Mouse (Mus musculus) granulocyte monocyte progenitor cell, adult 5-6 weeks (primary cell): Measurements from ENCODE around the gene Armc2. TPM values are rescaled to one million over a fixed set of nuclear protein-coding genes. Genes with fewer than 3 reads are reported as not detected.

Experiments
- ATAC-seq: replicated peaks from 2 replicates; pipeline ENCODE4 v1.8.0; 2016; ENCODE audit warnings: mild to moderate bottlenecking, moderate TSS enrichment, inconsistent platforms; ENCODE audit not compliant: poor library complexity, severe bottlenecking
- total RNA-seq, 2 experiments: library from RNA; stranded (forward) in 1 of 2; stranded (reverse) in 1 of 2; fragments of 200-712, 200-1000 nt in 1 of 2; fragments of >200 nt in 1 of 2; fragmentation: Nextera tagmentation in 1 of 2; gene quantifications; 2 replicates each; pipeline ENCODE4 v1.2.3; 2014 to 2017

Gene Armc2
- 0.41 TPM in 1 of 2 replicates, not detected in the other for total RNA-seq (2014; fragmentation: Nextera tagmentation)
- total RNA-seq (2017): 0.73 TPM in 1 of 2 replicates, not detected in the other

- ATAC-seq: peak; percentile 92
Measured at GRCm38 (mm10) chr10:42018016-42018949, at the start of gene Armc2. Armc2 (minus strand) TSS chr10:42018442.

DNA sequence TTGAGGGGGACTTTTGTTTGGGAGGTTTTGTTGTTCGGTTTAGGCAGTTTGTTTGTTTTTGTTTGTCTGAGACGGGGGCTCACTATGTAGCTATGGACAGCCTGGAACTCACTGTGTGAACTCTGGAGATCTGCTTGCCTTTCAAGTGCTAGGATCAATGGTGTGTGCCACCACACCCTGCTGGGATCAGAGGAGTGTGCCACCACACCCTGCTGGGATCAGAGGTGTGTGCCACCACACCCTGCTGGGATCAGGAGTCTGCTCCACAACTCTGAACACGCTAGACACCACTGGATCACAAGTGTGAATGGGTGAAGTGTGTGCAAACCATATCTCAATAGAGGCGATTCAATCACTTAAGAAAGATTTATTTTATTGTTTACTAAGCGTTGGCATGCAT is 46.2 kb upstream of the Armc2 start:
- no peak for ATAC-seq

DNA sequence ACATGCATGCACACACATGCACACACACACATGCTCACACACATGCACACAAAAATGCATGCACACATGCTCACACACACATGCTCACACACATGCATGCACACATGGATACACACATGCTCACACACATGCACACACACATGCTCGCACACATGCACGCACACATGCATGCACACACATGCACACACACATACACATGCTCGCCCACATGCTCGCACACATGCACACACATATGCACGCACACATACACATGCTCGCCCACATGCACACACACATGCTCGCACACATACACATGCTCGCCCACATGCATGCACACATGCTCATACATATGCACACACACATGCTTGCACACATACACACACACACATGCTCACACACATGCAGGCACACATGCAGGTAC is 41.3 kb upstream of the Armc2 start:
- ATAC-seq: no peak

- no peak for ATAC-seq
Measured at GRCm38 (mm10) chr10:42057746-42058145, 39.5 kb upstream of the Armc2 start.

- ATAC-seq: peak; percentile 80
Measured at GRCm38 (mm10) chr10:42057231-42057601, 39.0 kb upstream of the Armc2 start.

DNA sequence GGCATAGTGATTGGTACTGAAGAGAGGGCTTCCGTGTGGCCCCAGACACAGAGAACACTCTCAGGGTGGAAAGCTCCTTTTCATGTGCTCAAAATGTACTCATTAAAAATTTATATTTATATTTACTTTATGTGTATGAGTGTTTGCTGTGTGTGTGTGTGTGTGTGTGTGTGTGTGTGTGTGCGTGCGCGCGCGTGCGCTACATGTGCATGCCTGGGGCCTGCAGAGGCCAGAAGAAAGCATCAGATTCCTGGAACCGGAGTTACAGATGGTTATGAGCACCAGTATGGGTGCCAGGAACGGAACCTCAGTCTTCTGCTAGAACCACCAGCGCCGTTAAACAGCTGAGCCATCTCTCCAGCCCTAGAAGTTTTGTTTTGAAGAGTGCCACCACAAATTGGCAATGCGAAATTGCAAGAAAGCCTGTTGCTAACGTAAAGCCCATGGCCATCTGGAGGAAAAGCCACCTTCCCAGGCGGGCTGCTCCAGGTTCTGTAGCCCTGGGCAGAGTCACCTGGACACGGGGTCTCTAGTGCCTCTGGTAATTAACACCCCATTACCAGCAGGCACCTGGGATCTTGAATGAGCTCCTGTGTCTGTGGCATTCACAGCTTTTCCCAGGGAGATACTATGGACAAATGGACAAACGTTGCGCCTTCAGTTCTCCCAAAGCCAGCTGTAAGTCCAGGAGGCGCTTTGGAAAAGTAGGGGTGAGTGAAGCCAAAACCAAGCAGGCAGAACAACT is 38.4 kb upstream of the Armc2 start:
- ATAC-seq: no peak

DNA sequence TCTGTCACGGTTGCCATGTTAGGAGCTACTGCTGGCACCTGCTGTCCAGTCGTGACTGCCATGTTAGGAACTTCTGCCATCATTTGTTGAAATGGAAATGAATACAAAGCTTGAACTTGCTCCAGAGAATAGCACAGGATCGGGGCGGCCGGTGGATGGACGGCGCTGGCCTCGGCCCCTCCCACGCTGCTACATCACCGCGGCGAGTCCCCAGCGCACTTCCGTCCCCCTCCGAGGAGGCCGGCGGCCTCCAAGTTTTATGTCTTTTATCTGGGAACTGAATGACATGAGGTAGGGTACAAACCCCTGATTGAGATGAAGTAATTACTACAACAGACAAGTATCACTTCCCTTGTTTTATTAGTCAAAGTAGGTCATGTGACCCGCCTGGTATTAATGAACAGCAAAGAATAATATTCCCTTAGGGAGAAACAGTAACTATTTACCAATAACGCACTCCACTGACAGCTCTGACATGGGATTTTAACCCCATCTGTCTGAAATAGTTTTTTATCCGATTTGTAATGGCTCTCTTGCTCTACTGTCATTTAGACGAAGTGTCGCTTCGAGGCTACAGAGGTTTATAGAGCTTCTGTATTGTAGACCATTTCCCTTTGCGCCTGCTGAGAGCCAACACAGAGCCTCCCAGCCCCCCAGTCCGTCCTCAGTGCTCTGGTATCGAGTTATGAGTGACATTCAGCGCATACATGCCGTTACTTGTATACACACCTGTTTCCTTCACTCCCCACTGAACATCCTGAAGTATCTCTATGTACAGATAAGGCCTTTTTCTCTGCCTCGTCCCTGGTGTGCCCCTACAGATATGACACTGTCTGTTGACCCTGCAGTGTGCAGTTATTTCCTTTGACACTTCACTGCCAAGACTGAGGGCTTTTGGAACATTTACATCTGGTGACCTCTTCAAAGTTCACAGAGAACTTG is 37.3 kb upstream of the Armc2 start:
- peak; percentile 80 for ATAC-seq

DNA sequence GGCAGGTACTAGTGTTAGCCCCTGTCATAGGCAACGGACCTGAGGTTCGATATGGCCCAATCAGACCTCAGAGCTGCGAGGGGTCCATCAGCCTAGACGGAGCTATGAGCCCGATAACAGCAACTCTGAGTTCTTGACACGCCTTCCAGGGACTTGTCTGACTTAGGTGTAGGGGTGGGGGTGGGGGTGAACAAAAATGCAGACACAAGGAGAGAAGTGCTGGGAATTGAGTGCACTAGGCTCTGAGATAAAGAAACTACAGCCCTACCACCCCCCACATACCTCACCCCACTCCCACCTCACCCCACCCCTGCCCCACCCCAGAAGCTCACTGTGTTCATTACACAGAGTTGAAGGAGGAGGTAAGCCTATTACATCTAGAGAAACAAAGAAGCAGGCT is 32.8 kb upstream of the Armc2 start:
- no peak for ATAC-seq

DNA sequence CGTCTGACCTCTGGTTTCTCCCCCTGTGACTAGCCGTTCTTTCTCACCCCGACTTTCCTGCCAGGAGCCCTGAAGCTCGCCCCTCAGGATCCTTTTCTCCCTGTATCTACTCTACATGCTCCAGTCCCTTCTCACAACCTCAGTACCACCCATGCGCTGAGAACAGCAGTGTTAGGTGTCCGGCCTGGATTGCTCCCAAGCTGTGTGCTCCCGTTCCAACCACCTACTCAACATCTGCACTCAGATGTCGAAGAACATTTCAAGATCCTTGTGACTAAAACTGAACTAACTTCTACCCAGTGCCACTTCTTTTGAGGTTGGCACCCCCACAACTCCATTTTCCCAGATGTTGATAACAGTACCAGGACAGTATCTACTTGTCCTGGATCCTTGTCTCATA is 30.4 kb upstream of the Armc2 start:
- no peak for ATAC-seq

DNA sequence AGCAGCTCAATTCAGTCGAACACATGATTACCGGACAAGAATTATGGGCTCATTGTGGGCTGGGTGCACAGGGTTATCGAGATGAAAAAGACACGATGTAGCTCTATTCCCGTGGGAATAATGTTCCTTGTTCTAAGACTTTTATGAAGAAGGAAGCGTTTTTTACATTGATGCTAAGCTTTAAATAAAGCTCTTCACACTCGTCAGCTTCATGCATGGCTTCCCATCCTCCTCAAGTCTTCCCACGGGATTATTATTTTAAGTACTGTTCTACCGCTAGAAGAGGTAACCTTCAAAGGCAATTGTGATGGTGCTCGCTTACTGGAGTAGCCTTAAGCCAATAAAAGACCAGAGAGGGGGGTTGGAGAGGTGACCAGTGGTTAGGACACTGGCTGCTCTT is 26.3 kb upstream of the Armc2 start:
- no peak for ATAC-seq

DNA sequence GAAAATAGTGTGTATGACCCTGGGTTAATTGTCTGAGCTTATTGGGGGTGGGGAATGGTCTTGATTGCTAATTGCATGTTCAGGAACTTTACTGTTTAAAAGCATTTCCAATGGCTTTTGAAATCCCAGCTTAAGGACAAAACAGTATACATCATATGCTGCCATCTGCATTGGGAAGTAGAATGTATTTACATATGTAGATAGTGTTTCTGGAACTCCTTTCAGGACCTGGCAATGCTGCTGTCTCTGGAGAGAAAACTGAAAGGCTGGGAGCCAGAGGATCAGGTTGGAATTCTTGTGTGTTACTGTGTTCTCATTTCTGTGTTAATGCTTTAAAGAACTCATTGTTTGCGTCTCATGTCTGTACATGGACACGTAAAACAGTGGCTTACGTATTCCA is 25.1 kb upstream of the Armc2 start:
- no peak for ATAC-seq

GRCm38 (mm10) chr10:42042881-42043280 is 24.6 kb upstream of the Armc2 start:
- ATAC-seq: no peak

- no peak for ATAC-seq
Measured at GRCm38 (mm10) chr10:42042087-42042486, 23.8 kb upstream of the Armc2 start.

GRCm38 (mm10) chr10:42038571-42038970 is 20.3 kb upstream of the Armc2 start:
- no peak for ATAC-seq

GRCm38 (mm10) chr10:42037301-42037870 is 19.1 kb upstream of the Armc2 start:
- no peak for ATAC-seq

GRCm38 (mm10) chr10:42036846-42037245 is 18.6 kb upstream of the Armc2 start:
- ATAC-seq: no peak

GRCm38 (mm10) chr10:42033571-42033970 is 15.3 kb upstream of the Armc2 start:
- ATAC-seq: no peak

- ATAC-seq: peak; percentile 91
Measured at GRCm38 (mm10) chr10:42031021-42031420, 12.8 kb upstream of the Armc2 start.

DNA sequence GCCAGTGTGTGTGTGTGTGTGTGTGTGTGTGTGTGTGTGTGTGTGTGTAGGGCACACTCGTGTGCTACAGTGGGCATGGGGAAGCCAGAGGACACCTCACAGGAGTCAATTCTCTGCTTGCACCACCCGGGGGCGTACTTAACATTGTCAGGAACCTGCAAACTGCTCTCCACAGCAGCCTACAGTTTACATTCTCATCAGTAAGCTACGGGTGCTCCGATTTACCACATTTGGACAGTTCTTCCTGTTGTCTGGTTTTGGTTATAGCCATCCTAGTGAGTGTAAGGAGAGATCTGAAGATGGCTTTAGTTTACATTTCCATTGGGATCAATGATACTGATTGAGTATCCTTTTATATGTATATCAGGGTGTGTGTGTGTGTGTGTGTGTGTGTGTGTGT is 11.3 kb upstream of the Armc2 start:
- peak; percentile 26; the same call in 1 of the 2 replicates for ATAC-seq

- ATAC-seq: no peak
Measured at GRCm38 (mm10) chr10:42027337-42027736, 9.1 kb upstream of the Armc2 start.
